Mouse (Mus musculus): ENCODE data around the gene Sumo2.
"Not testable (repeated sequence)": the region's sequence is repeated elsewhere in the genome, so short reads cannot be mapped to it uniquely, and the experiment has no call there.

The Sumo2 gene

DNA sequence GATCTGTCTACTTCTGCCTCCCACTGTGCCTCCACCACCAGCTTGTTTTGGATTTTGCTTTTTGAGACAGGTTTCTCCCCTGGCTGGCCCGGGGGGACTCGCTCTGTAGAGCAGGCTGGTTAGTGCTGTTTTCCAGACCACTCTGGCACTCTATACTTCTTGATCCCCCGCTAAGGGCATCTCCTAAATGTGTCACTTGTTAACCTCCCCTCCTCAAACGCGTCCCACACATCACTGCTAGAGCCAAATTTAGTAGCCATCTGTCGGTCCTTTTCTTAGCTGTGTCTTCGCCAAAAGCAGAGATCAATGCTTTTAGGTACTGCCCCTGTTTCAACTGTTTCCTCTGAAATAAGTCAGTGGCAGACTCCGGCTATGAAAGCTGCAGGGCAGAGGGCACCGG lies 17.4 kb downstream of the Sumo2 start:
- peak; percentile 27 for DNase-seq

DNA sequence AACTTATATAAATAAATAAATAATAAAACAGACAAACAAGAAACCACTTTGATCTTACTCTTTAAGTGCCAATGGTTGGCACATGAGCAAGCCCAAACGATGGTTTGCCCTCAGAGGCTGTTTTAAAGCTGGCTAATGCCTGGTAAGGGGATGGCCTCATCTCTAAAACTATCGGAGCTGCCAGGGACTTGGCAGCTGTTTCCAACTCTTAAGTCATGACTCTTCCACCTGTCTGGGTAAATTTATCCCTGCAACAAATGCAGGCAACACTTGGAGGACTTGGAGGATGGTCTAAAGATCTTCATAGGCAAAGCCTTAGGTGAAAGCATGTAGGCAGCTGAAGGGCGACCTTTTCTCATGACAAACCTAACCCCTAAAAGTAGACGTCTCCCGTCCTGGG lies 19.1 kb downstream of the Sumo2 start:
- DNase-seq: no peak

DNA sequence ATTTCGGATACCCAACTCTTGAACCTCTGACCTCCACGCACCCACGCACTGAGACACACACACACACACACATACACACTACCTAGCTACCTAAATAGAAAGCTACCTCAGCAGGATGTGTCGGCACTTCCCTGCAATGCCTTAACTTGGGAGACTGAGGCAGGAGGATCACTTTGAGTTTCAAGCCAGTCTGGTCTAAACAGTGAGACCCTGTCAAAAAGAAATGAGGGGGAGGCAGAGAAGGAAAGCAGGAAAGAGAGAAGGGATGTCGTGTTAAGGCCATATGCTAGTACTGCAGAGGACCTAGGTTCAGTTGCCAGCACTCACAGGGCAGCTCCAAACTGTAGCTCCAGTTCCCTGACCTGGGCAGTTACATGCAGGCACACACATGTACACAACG lies 21.1 kb downstream of the Sumo2 start:
- no peak for DNase-seq

DNA sequence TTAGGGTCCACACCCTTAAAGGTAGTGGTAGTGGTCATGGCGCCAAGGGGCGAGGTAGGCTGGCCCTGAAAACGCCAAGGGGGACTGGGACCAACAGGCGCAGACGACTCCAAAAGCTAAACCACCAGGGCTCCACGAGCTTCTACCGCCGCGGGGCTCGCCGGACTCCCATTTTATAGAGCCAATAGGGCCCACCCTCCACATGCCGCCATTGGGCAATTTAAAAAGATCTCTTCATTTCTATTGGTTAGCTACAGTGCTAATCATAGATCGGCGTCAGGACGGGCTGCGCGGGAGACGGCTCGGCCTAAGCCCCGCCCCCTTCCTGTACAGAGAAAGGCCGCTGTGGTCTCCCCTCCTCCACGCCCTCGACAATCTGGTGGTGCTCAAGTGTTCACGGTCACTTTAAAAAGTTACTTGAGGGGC lies 21.8 kb downstream of the Sumo2 start, which contains the start of gene Jpt1:
TSS of gene Jpt1 (minus strand) at position 150 of the 426 bp plus-strand sequence.
- DNase-seq: peak; percentile 95

DNA sequence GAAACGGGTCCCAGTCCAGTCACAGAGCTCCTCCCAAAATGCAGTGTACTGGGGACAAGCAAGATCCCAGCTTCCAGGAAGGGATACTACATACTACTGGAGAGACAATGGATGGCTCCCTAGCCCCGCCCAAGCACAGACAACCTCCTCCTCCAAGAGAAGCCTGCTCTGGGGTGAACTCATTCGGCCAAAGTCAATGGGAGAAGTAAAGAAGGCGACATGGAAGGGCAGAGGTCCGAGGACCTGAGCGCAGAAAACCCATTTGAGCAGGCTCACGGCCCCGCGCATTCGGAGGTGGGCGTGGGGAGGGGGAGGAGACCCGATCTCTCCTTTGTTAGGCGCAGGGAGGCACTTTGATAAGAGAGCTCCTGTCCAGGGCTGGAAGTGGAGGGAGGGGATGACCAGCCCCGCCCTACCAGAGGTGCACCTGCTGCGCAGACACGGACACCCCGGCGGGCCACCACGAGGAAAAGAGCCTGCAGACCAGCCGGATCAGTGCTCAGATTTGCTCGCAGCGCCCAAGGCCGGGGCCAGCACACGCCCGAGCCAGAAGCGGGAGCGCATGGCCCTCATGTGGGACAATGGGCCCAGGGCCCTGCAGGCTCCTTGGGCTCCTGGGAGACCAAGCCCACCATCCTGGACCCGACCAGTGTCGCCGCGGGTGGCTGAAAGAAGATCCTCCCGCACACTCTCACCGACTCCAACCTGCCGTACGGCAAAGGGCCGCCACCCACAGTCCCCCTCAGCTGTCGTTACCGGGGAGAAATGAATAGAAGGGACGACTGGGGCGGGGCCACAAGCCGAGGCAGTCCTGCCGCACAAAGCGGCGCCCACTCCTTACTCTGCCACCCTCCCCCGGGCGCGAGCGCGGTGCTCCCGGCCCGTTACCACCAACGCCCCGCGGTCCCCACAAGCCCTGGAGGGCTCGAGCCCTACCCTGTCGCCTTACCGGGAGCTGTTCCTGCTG lies 22.5 kb downstream of the Sumo2 start:
- DNase-seq: no peak

DNA sequence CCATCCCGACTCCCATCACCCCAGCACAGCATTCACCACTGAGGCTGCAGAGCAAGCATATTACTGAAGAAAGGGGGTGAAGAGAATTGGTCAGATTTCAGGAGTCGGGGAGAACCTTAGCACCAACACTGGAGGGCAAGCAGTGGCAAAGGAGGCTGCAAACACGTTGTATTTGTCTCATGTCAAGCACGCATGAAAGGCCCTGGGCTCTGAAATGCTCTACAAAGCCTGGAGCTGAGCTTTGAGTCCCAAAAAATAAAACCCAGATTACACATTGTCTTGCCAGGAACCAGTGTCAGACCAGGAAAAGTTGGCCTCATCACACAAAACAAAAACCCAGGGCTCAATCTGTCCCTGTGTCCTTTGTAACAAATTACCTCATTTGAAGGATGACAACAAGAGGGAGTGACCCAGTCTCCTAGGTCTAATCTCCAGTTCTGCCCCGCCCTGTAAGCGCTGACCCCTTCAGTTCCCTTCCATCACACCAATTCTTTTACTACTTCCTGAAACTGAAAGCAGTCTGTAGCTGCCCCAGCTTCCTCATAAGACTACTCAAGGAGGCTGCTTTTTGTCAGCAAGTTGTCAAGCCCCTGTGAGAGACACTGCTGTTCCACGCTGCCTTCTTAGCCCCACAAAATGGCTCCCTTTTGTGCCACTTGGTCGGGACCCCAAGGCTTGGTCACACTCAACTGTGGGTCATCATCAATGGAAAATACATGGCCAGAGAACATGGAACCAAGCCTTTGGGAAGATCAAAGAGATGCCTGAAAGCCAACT lies 23.5 kb downstream of the Sumo2 start:
- DNase-seq: no peak

DNA sequence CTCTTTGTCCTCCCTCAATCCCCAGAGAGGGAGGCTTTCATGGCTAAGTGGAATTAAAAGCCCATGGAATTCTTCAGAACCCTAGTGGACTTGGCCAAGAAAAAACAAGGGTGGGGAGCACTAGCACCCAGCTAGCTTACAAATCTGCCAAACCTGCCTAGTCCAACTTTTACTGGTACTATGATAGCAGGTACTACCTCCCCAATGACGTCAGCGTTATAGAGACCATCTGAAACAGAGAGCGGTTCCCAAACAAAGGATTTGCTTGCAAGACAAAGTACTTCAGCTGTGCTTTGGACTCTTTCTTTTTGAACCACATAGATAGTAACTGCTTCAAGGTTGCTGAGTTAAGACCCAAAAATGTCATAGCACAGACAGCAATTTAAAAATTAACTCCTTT lies 24.1 kb downstream of the Sumo2 start:
- DNase-seq: no peak

DNA sequence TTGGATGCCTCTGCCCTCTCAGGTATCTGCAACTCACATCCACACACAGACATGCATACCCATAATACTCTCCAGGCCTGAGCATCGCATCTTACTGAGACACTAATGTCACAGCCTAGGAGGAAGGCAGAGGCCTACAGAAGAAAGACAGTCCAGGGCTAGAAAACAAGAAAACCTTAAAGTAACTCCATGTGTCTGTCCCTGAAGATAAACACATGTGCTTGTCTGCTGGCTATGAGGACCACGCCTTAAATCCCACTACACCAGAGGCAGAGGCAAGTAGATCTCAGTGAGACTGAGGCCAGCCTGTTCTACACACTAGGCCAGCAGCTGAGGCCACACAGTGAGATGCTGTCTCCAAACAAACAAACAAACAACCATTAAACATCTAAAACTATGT lies 25.0 kb downstream of the Sumo2 start:
- DNase-seq: no peak

DNA sequence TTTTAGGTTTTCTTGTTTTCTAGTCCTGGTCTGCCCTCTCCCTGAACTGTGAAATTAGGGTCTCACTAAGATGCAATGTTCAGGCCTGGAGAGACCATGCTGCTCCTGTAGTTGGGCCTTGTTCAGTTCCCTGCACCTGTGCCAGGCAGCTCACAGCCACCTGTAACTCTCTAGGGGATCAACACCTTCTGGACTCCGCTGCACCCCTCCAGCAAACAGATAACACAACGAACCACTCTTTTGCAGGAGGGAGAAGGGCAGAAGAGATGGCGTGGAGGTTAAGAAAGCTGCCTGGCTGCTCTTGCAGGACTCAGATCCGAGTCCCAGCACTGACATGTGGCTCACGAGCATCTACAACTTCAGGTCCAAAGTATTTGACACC lies 25.6 kb downstream of the Sumo2 start:
- no peak for DNase-seq

DNA sequence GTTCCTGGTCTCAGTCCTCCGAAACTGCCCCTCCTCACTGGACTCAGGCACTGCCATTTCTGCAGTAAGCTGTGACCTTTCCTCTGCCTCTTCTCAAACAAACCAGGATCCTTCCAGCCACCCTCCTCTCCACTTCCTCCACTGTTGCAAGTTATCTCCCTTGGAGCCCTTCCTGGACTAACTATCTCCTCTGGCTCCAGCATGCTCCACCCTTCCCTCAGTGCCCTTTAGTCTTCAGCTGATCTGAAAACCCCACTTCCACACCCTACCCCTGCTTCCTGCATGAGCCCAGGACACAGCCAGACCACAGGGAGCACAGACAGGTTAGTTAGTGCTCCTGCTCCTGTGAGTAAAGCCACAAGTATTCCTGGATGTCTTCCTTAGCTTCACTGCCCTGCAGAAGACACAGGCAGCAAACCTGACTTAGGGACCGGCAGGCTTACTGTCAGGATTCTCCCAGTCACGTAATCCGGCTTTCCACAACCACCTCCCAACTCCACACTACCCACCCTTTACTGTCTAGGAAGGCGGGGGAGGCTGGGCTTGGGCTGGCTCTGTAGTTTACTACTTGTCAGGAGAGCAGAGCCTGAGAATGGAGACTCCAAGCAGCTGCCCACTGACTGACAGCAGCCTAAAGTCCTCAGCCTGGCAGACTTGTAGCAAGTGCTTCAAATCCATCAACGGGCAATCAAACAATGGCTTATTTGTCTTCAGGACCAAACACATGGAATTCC lies 26.1 kb downstream of the Sumo2 start:
- peak; percentile 17 for DNase-seq

DNA sequence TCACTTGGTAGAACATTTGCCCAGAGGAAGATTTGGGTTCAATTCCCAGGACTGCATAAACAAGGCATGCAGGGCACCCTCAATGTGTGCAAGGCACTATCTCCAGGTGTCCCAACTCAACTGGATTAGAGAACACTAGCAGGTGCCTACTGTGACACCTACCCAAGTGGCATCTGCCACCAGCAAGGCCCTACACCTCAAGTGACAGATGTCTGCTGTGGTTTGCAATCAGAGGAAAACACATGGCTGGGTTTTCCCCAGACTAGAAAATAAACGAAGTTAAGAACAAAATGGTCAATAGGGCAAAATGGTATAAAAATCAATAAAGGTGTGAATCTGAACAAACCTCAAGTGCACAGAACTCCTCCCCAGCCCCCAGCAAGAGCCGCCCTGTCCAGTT lies 28.0 kb downstream of the Sumo2 start:
- no peak for DNase-seq

DNA sequence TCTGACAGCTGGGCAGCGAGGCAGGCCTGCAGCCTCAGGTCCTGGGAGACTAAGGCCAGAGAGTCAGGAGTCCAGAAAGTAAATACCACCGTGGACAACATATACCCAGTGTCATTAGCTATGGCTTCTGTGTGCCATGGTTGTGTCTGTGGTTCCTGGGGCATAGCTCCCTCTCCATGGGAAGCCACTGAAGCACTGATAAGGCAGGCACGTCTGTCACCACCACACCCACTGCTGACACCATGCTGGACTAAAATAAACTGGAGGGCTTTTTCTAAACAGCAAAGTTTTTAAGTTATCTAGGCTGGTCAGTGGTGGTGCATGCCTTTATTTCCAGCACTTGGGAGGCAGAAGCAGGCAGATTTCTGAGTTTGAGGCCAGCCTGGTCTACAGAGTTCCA lies 29.5 kb downstream of the Sumo2 start:
- no peak for DNase-seq

DNA sequence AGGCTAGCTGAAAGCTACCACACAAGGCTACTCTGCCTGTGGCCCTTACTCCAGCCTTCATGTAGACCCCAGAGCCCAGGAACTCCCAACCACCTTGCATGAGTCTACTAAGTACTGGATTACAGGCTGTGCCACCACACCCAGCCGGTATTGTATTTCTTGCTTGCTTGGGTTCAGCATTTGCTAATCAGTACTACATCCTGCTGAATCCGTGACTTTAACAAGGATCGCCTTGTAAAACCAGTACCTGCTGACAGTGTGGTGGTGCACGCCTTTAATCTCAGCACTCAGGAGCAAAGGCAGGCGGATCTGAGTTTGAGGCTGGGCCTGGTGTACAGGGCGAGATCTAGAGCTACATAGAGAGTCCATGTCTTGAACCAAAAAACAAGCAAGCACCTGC lies 33.4 kb downstream of the Sumo2 start:
- DNase-seq: no peak

DNA sequence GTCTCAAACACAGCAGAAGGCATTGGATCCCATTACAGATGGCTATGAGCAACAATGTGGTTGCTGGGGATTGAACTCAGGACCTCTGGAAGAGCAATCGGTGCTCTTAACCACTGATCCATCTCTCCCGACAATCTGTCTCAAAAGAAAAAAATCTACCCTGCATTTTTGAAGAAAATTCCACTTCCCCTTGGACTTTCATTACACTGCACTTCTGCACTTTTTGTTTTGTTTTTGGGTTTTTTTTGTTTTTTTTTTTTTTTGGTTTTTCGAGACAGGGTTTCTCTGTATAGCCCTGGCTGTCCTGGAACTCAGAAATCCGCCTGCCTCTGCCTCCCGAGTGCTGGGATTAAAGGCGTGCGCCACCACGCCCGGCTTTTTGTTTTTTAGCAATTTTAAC lies 39.5 kb downstream of the Sumo2 start:
- DNase-seq: not testable (repeated sequence)

DNA sequence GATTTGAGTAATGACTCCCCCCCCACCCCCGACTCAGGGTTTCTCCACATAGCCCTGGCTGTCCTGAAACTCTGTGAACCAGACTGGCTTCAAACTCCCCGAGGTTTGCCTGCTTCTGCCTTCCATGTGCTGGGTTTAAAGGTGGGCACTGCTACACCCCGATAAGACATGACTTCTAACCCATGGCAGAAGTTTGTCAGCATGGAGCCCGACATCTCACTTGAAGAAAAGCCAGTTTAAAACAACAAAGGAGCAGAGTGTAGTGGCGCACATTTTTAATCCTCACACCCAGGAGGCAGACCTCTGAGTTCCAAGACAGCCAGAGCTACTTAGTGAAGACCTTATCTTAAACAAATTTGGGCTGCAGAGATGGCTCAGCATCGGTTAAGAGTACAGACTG lies 43.7 kb downstream of the Sumo2 start:
- DNase-seq: no peak

DNA sequence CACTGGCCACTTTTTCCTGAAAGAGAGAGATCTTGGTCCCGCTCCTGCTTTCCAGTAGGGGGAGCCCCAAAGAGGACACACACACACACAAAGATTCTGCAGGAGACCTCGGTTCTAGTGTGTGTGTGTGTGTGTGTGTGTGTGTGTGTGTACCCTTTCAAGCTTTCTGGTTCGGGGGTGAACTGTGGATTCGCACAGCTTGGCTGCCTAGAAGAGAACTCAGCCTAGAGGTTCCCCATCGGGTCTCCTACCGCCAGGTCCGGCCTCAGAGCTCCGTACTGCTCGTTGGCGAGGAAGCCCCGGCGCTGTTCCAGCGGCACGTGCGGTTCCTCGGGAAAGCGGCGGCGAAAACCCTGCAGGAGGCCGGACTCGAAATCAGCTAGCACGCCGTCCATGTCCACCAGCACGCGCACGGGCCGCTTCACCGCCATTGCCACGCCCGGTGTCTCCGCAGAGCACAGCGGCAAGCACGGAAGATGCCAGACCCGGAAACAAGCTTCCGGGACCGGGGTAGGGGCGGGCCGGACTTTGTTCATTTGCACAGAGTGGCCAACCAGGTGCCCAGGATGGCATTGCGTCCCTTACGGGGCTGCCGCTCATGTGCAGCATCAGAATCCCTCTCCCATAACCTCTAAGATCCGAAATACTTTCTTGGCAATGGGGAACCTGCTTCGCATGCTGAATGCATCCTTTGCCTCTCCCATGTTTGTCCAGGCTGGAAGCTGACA lies 44.6 kb downstream of the Sumo2 start, which contains the start of gene Nt5c:
TSS of gene Nt5c (minus strand) at position 507 of the 728 bp plus-strand sequence.
- DNase-seq: peak; percentile 87

DNA sequence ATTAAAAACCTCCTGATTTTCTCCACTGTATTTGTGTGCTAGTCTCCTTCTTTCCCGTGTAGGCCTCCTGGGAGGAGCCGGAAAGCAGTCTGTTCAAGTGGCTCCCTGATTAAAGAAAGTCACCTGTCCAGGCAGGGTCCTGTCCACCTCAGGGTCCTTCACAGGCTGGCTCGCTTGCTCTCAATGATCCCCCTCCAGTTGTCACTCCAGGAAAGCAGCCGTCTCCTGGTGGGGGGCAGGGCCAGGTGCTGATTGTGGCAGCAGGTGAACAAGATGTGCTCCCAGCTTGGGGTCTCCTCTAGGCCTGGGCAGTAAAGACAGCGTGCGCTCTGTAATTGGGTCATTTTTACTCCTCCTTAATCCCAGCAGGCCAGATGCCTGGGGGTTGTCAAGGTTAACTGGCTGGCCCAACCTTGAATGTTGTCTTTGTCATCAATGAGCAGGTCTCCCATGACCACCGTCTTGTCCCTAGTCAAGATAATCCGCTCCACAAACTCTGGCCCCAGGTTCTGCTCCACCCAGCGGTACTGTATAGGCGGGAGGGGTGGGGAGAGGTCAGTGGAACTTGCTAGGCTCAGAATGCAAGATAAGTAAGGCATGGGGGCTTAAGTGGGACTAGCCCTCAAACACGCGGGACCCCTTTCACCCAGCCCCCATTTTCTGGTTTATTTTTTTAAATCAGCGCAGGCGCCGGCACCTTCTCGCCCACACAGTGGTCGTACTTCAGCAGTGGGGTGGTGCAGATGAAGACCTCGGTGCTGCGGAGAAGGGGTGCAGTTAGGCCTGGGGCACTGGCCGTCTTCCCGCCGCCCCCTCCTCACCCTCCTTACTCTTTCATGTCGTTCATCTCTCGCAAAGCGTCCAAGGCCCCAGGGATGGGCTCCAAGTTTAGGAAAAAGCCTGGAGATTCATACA lies 45.4 kb downstream of the Sumo2 start:
- no peak for DNase-seq

DNA sequence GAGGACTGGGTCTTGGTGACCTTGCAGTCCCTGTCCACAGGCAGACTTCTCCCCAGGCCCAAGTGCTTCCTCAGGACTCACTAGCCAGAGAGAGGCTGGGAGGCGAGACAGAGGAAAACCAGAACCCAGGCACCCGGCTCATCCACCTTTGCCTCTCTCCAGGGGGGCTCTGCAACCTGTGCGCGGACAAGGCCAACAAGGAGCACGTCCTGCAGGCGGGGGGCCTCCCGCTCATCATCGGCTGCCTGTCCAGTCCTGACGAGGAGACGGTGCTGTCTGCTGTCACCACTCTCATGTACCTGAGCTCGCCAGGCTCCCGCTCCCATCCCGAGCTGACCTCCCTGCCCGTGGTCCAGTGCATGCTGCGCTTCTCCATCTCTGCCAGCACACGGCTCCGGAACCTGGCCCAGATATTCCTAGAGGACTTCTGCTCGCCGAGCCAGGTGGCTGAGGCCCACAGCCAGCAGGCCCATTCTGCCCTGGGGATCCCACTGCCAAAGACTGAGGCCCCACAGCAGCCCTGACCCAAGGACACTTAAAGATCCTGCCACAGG lies 47.4 kb downstream of the Sumo2 start:
- no peak for DNase-seq

DNA sequence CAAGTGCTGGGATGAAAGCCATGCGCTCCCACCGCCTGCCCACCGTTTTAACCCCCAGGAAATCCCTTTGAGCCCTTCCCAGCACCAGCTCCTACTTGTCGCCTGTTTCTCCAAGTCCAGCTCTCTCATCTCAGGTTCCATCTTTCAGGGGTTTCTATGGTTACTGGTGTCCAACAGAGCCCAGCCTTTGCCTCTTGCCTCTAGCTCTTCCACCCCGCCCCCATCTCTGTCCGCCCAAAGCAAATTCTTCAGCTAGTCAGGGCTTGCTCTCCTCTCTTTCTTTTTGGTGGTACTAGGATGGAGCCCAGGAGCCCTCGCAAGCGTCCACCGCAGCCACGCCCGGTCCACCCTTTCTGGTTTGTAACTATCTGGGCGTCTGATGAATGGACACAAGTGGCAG lies 50.9 kb downstream of the Sumo2 start:
- DNase-seq: no peak

DNA sequence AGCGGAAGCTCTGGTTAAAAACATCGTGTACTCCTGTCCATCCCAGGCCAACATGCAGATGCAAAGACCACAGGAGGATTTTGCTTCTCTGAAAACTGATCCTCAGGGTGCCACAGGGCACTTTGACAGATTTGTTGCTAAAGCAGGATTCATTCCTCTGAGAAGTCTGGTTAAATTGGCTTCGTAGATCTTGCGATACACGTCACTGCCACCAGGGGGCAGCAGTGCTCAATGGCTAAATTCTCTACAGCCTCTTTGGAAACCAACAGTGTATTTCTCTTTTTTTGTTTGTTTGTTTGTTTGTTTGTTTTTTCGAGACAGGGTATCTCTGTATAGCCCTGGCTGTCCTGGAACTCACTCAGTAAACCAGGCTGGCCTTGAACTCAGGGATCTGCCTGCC lies 52.4 kb downstream of the Sumo2 start:
- peak; percentile 70 for DNase-seq

DNA sequence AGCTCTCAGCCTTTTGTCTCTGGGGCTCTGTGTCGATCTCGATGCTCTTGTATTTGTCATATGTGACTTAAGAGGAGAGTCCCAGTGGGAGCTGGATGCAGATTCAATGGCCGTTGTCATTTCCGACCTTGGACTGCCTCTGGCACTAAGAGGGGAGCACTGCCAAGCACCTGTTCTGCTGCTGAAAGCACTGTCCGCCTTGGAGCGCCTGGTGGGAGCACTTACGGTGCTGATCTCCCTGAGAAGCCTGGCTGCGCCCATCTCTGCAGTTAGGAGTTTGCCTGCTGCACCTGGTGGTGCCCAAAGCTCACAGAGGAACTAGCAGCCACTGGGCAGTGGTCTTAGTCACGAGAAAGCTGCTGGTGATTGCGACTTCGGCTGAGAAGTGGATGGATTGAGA lies 52.8 kb downstream of the Sumo2 start:
- DNase-seq: no peak

Data from right cerebral cortex, postnatal 25 days (tissue).